Mouse (Mus musculus) erythroid progenitor cell, adult 5-6 weeks (primary cell): ENCODE data around the gene Mb. TPM values are rescaled to one million over a fixed set of nuclear protein-coding genes. Genes with fewer than 3 reads are reported as not detected.

Source experiments
- ATAC-seq: replicated peaks from 2 replicates; pipeline ENCODE4 v1.8.0; 2016; ENCODE audit warnings: moderate number of reproducible peaks, mild to moderate bottlenecking, moderate TSS enrichment, inconsistent platforms; ENCODE audit not compliant: poor library complexity, low FRiP score, severe bottlenecking
- total RNA-seq, 2 experiments: library from RNA; stranded (forward) in 1 of 2; stranded (reverse) in 1 of 2; fragments of 150-400 nt in 1 of 2; fragments of 186-747, 209-891 nt in 1 of 2; gene quantifications; 2 replicates each; pipeline versions ENCODE4 v1.2.3 to v1.2.4; 2015 to 2017; ENCODE audit warnings: low replicate concordance in 2 of 2

Gene Mb
- total RNA-seq (2015; ENCODE audit: low replicate concordance): not detected in 2 replicates
- not detected in 2 replicates for total RNA-seq (2017; ENCODE audit: low replicate concordance)

- no peak for ATAC-seq
Measured at GRCm38 (mm10) chr15:77050570-77050969, at the start of gene Mb. Gene Mb, minus strand, starts transcription at chr15:77050670.

GRCm38 (mm10) chr15:77099756-77100155, 49.3 kb upstream of the Mb start:
- no peak for ATAC-seq

- ATAC-seq: no peak
Measured at GRCm38 (mm10) chr15:77097358-77097757, 46.9 kb upstream of the Mb start.

DNA sequence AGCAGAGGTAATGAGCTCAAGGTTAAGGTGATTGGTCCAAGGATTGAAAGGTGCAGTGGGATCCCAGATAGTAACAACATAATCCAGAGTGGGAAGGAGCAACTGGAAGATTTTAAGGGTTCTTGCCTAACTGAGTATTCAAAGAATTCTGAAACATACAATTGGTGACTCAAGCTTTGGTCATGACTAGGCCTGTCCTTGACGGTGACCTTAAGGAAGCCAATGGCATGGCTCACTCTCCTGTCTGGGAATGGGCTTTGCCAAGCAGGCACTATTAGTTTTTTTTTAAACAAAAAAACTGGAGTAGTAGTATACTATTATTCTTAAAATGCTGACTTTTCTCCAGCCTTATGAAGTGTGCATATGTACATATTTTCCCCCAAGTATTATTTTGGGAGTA, 44.7 kb upstream of the Mb start:
- no peak for ATAC-seq

- ATAC-seq: no peak
Measured at GRCm38 (mm10) chr15:77094431-77094830, 44.0 kb upstream of the Mb start.

DNA sequence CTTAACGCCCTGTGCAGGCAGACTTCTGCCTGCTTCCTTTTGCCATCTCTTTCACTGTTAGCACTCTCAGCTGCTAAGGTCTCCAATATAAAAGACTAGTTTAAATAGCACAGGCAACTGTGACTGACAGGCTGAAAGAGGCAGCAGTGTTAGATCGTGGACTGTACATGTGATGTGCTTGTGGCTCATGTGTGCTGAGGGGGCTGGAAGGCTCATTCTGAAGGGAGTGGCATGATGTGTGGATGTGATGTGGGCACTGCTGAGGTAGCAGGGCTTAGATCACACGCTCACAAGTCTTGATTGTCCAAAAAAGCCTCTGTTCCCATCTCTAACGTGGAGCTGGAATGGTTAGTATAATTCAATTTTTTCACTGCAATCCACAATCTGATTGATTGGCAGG, 40.9 kb upstream of the Mb start:
- ATAC-seq: no peak

DNA sequence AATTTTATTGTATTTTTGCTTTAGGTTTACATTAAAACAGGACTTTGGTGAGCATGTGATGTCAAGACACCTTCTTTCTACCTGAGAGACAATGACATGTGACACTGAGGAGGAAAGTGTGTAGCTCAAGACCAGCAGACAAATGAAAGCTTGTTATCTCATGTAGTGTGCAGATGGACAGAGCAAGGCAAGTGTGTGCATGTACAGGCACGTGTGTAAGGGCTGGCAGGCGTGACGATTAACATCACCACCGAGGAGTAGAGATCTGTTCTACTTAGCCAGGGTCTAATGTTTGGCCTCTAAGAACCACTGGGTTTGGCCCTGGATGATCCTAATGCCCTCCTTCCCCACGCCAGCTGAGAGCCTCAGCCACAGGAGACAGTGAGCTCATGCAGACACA, 40.1 kb upstream of the Mb start:
- no peak for ATAC-seq

- no peak for ATAC-seq
Measured at GRCm38 (mm10) chr15:77089249-77089648, 38.8 kb upstream of the Mb start.

GRCm38 (mm10) chr15:77086488-77086887, 36.0 kb upstream of the Mb start:
- ATAC-seq: no peak

- ATAC-seq: no peak
Measured at GRCm38 (mm10) chr15:77085818-77086217, 35.3 kb upstream of the Mb start.

- ATAC-seq: no peak
Measured at GRCm38 (mm10) chr15:77081454-77081853, 31.0 kb upstream of the Mb start.

DNA sequence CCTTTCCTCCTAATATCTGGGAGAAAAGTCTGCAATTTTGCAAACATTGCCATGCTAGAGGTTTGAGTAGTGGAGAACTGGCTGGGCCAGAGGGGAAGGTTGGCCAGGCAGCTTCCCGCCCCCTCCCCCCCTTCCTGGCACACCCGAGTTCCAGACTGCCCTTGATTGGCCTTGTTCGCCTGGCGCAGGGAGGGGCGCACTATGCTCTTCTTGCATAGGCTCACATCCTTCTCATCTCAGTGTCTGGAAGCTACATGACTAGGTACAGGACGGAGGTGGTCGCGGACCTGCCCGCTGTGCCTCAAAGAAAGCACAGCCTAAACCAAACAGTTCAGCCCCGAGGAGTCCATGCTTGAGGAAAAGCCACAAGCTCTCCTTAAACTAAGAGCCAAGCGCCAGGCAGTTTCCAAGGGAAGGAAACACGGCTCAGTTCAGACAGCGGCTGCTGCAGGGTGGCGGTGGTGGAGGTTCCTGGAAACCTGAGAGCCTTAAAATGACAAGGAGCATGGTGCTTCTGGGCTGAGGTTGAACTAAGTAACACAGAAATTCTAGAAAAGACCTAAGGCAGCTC, 30.3 kb upstream of the Mb start:
- ATAC-seq: no peak

DNA sequence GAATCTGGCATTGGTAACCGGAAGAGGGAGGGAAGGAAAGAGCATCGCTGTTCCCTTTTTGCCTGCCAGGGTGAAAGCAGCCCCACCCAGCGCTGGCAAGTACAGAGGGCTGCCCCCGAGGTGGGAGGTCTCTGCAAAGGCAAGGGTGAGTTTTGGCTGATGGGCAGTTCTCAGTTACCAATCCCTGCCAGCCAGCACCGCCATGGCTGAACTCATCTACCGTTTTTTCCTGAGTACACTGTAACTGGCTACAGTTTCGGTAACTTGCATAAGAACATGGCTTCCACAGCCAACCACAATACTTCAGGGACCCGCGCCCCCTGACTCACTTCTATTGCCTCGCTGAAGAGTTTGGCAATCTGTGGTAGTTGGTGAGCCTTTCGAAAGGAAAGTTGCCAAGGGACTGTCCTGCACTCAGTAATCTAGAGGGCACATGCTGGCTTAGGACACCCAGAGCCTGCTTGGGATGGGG, 29.5 kb upstream of the Mb start:
- ATAC-seq: no peak

GRCm38 (mm10) chr15:77079256-77079822, 28.9 kb upstream of the Mb start:
- no peak for ATAC-seq

DNA sequence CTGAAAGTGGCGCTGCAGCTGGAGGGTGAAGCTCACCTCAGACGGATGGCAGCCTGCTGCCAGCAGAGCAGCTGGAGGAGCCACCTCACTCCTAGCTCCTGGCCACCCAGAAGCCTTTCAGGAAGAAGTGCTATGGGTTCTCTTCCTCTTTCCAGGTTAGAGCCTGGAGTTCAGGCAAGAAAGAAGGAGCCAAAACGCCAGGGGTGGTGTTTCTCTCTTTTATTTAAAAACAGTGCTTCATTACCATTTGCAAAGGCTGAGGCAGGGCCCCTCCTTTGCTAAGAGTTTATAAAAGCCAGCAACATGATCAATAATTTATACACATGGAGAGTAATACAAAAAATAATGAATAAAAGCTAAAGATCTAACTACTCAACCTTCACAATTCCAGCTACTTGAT, 28.3 kb upstream of the Mb start:
- no peak for ATAC-seq

DNA sequence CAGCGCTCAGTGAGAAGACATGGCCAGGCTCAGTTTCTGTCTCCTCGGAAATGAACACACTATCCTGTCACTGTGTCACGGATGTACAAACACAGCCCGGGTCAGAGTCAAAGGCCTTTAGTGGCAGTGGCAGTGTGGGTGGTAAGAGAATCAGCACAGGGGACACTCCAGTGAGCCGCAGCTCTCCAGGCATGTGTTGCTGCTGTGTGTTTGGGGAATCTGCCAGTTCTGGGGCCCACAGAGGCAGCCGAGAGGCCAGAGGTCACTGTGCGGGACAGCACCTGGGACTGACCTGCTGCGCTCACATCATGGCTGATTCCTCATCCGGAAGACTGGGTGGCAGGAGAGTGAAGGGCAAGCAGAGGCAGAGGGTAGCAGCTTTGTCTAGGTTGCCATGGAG, 27.4 kb upstream of the Mb start:
- no peak for ATAC-seq

DNA sequence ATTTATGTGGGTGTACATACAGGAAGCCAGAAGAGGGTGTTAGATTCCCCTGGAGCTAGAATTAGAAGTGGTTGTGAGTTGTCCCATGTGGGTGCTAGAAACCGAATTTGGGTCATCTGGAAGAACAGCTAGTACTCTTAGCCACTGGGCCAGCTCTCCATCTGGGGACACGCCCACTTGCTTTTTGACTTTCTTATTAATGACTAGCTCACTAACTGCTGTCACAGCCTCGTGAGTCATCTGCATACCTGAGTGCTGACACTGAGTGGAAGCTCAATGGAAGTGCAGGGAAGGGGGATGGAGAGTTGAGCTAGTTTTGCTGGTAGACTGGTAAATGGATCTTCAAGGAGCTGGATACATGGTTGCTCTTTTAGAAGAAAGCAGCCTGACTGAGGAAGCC, 26.1 kb upstream of the Mb start:
- no peak for ATAC-seq

- ATAC-seq: no peak
Measured at GRCm38 (mm10) chr15:77072556-77073163, 22.2 kb upstream of the Mb start.

DNA sequence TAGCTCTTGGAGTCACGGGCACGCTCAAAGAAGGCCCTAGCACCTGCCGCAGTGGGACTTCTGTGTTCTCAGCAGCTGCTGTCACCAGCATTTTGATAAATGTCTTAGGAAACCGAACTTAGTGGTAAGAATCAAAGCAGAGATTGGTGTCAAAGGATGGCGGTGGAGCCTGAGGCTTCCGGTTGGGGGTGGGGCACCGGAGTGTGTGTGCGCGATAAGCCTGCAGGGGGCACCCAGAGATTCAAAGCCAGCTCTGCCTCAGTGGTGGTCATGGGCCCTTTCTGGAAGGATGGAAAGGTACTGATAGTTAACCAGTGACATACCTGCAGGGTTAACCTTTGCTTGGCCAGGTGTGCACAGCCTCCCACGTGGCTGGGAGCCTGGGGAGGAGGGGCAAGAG, 21.0 kb upstream of the Mb start:
- ATAC-seq: no peak

DNA sequence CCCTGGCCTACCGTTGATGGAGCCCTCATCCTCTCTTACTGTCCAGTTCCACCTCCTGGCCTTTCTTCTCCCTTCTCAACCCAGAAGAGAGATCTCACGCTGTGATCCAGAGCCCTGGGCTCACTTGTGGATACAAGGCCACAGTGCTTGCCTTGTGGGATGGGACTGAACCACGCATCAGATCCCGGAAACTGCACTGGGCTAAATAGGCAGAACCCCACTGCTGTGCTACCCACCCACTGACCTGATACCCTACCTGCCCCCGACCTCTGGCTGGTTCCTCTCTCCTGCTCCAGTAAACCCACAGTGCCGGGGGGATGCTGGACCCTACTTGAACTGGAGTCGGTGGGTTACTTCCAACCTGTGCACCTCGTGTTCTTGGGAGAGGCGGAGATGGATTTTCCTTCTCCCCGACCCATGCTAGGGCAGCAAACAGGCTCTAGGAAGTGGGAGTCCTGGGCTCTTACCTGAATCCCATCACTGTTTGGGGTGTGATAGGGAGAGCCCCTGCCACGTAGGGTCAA, 20.3 kb upstream of the Mb start:
- ATAC-seq: no peak

DNA sequence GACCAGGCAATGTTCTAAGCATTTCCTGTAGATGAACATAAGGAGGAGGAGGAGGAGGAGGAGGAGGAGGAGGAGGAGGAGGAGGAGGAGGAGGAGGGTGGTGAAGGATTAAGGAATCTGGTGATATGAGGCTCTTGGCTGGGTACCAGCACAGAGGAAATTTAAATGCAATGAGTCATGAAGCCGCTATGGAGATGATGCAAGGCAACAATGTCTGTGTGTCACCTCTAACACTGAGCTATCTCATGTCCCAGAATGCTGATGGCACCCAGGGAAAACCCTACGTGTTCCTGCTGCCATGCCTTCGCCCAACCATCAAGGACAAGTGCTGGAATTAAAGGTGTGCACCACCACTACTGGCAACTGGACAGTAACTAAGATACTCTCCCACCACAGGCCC, 18.5 kb upstream of the Mb start:
- ATAC-seq: no peak
